Mouse (Mus musculus) thymus, adult 18-20 months (tissue): ENCODE measurements around the gene Atf7ip2.

Experiments used
- DNase-seq, 2 experiments: peaks; one replicate each; pipeline ENCODE4 v3.0.0; 2022; ENCODE audit warnings: mixed read lengths in 2 of 2

The Atf7ip2 gene

GRCm38 (mm10) chr16:10297696-10298644 lies 105.5 kb downstream of the Atf7ip2 start:
- no peak for DNase-seq

- no peak for DNase-seq
These were observed 107.1 kb downstream of the Atf7ip2 start for GRCm38 (mm10) chr16:10299637-10300036.

- DNase-seq, result no peak
These were observed 108.0 kb downstream of the Atf7ip2 start for GRCm38 (mm10) chr16:10300231-10301186.
